Mouse (Mus musculus) layer of hippocampus, adult 18-20 months (tissue): ENCODE measurements around the gene 9930111J21Rik1. TPM values are rescaled to one million over a fixed set of nuclear protein-coding genes. Genes with fewer than 3 reads are reported as not detected.
"Not testable (repeated sequence)": the region's sequence is repeated elsewhere in the genome, so short reads cannot be mapped to it uniquely, and the experiment has no call there.

Experiments used
- DNase-seq, 2 experiments: peaks; one replicate each; pipeline ENCODE4 v3.0.0; 2022; ENCODE audit warnings: low spot score in 2 of 2
- long read RNA-seq: library from polyadenylated mRNA; stranded (forward); transcript quantifications from one replicate; pipeline ENCODE4 v2.0.0, GENCODE M21; 2021
- total RNA-seq, 2 experiments: library from RNA; stranded (reverse); gene quantifications; 2 replicates each; pipeline ENCODE4 v1.2.3; 2021

The 9930111J21Rik1 gene
- under 1 TPM; 0.96 to 0.99 TPM for total RNA-seq
- long read RNA-seq, result 0 reads

GRCm38 (mm10) chr11:48979251-48979650, at the start of gene 9930111J21Rik1:
9930111J21Rik1 (minus strand) TSS chr11:48979398.
- not testable (repeated sequence) for DNase-seq

DNA sequence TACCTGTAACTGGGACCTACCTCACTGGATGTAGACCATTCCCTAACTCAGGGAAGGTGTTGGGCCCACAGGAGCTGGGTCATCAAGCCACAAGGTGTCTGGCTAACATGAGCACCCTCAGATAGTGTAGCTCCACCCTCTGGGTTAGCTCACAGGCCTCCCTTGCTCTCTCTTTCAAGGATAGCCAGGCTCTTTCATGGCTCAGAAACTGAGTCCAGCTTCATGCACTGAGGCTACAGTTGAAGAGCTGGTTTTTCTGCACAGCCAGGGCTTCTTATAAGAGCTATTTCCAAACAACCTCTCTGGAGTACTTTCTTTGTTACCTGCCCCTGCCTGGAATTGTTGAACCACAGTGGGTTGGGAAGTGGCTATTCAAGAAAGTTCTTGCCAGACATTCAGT, 32.9 kb upstream of the 9930111J21Rik1 start:
- not testable (repeated sequence) for DNase-seq

DNA sequence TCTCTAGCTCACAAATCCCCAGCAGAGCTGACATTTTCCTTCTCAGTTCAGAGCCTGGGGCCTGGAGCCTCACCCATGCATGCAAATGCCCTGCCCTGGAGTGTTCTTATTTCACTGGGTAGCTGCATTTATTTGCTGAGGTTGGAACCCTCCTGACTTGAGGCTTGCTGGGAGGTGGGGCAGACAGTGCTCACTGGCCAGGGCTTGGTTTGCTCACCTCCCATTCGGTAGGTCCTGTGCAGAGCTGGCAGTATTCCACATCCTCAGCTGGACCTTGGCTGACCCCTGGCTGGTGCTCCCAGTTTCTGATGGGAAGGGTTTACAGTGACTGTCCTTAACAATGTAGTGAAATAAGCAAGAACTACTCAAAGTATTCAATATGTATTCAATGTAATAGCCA, 27.6 kb upstream of the 9930111J21Rik1 start:
- not testable (repeated sequence) for DNase-seq

DNA sequence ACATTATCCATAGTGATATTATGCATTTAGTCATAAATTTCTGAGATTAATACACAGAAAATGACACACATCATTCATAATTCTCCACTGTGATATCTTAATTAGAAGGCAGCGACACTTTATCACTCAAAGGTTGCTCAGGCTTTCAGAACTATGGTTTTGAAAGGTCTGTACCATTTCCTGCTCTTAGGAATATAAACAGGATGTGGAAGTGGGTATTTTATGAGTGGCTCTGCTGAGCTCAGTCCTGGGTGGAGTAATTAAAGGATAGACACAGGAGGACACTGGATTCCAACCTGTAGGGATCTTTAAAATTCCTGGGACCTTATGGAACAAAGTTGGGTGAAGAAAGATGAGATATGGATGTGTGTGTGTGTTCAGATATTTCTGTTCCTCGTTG, 27.1 kb upstream of the 9930111J21Rik1 start:
- DNase-seq, result not testable (repeated sequence)

DNA sequence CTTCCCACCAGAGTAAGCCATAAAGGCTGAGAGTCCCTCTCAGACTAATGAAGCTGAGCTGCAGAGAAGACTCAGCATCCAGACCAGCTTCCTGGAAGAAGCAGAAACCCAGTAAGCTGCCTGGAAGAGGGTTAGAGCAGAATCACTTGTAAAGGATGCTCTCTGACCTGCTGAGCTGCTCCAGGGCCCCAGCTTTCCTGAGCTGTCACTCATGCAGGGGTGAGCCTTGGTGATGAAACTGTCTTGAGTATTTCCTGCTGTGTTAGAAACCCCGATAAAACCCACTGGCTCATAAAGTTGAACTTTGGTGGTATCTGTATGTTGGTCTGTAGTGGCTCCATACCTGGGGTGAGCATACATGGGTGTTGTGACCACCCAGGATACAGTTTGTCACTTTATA, 21.2 kb upstream of the 9930111J21Rik1 start:
- not testable (repeated sequence) for DNase-seq

GRCm38 (mm10) chr11:48994018-48994417, 14.8 kb upstream of the 9930111J21Rik1 start, which contains the start of gene Tgtp1:
Tgtp1 (minus strand) TSS chr11:48994172.
- not testable (repeated sequence) for DNase-seq

DNA sequence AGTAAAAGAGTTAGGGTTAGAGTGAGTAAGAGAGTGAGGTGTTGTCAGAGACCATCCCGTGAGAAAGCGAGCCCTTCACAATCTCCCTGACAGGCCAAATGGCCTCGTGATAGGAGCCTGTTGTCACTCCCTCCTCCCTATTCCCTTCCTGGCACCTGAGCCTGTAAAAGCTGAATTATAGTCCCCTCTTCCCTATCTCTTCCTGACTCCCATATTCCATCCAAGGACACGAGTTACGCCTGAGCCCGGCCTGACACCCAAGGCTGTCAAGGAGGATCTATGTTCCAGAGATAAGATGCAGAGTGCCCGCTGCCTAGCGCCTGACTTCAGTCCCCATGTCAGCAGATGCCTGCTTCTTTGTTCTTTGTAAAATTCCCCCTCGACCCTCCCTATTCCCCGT, 14.1 kb upstream of the 9930111J21Rik1 start:
- not testable (repeated sequence) for DNase-seq

DNA sequence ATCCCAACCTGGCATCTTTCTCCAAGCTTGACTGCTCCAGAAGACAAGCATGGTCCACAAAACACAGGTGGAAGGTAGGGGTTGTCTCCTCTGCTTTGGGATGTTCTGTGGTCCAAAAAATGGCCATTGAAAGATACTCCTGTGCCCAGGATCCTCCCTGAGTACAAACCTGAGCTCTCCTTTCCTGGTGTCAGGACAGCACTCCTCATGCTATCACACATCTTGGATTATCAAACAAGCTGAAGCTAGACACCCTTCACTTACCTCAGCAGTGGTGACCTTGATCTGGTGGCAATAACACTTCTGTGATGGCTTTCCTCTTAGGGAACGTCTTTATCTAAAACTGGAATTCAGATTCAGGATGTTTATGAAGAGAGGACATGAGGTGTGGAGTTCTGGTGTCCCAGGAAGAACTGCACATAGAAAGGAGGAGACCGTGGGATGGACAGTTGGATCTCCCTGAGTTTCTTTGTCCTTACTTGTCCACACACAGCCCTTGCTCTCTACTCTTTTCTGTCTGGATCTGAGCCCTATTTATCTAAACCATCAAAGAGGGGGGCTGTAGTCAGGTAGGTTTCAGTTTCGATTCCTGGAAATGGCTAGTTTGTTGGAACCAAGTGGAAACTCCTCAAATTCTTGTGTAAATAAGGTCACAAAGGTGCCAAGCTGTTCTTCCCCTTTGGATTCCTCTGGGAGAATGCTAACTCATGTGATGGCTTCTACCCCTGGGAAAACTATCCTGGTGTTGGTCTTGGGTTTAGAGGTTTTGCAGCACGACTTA, 12.7 kb upstream of the 9930111J21Rik1 start, which contains the start of gene Gm12185:
Gene Gm12185 (minus strand): TSS at position 487 of the 781 bp plus-strand sequence.
- DNase-seq, result not testable (repeated sequence)

DNA sequence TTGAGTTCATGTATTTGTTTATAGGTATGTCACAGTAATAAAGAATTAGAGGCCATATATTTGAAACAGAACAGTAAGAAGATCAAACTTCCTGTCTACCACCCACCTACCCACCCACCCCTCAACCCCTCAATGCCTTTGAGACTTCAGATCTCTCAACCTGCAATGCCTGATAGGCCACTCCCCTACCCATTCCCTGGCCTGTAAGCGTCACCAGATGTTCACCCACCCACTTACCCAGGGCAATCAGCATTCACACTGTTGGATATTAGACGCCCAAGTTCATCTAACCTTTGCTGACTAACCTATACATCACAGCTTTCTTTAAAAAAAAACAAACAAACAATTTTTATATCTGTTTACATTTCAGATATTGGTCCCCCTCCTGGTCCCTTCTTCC, 10.8 kb upstream of the 9930111J21Rik1 start:
- not testable (repeated sequence) for DNase-seq

GRCm38 (mm10) chr11:48988219-48988618, 9.0 kb upstream of the 9930111J21Rik1 start:
- DNase-seq, result not testable (repeated sequence)

- DNase-seq, result not testable (repeated sequence)
Measured at GRCm38 (mm10) chr11:48982848-48983247, 3.6 kb upstream of the 9930111J21Rik1 start.

- not testable (repeated sequence) for DNase-seq
Measured at GRCm38 (mm10) chr11:48980052-48980451, 854 bp upstream of the 9930111J21Rik1 start.

DNA sequence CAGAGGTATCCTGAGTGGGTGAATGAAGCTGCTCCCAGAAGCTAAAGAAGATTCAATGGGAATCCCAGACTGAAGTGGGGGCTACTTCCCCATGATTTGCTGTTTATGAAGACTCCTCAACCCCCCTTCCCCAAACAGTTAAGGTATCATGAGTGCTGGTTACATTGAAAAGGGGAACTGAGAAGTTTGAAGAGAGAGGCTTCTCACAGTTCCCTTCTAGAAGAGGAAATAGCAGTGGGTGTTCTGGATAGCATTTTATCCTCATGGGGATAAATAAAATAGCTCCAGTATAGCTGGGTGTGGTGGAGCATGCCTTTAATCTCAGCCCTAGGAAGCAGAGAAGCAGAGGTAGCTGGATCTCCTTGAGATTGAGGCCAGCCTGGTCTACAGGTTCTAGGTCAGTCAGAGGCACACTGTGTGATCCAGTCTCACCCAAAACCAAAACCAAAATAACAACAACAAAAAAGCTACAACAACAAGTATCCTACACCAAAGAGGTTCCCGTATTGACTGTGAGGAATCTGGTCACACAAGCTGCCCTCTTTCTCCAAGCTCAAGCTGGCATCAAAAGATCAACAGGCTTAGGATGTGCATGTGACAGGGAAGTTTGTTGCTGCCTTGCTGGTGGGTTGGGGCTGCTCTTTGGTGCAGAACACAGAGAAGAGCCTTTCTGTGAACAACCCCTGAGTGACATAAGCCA, 808 bp downstream of the 9930111J21Rik1 start, which contains the start of gene Olfr56:
Gene Olfr56 (plus strand): TSS at position 650 of the 700 bp plus-strand sequence.
- DNase-seq, result not testable (repeated sequence)

GRCm38 (mm10) chr11:48974686-48975085, 4.5 kb downstream of the 9930111J21Rik1 start:
- not testable (repeated sequence) for DNase-seq

- DNase-seq, result not testable (repeated sequence)
Measured at GRCm38 (mm10) chr11:48946090-48946489, 33.1 kb downstream of the 9930111J21Rik1 start, which contains the start of gene Psme2b. Psme2b (minus strand) TSS chr11:48946190.

GRCm38 (mm10) chr11:48939286-48939685, 39.9 kb downstream of the 9930111J21Rik1 start:
- DNase-seq, result not testable (repeated sequence)

DNA sequence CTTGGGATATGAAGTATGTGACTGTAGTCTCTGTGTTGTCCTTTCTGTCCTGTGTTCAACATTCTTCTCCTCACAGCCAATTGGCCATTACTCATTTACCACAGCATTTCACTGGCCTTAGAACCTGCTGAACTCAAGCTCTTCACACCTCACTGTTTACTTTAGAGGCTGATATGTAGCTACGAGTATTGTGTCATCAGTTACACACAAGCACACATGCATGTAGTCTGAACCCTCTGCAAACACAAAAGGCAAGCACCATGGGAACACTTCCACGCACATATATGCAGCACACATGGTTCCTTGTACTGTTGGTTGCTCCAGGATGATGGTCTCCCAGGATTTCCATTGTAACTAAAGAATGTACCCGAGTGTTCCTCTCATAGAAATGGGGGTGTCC, 43.9 kb downstream of the 9930111J21Rik1 start:
- not testable (repeated sequence) for DNase-seq

- not testable (repeated sequence) for DNase-seq
Measured at GRCm38 (mm10) chr11:48933923-48934322, 45.3 kb downstream of the 9930111J21Rik1 start.

- not testable (repeated sequence) for DNase-seq
Measured at GRCm38 (mm10) chr11:48933422-48933821, 45.8 kb downstream of the 9930111J21Rik1 start.

- not testable (repeated sequence) for DNase-seq
Measured at GRCm38 (mm10) chr11:48928068-48928467, 51.1 kb downstream of the 9930111J21Rik1 start.

GRCm38 (mm10) chr11:48926437-48926836, 52.8 kb downstream of the 9930111J21Rik1 start:
- not testable (repeated sequence) for DNase-seq

GRCm38 (mm10) chr11:48923818-48924217, 55.4 kb downstream of the 9930111J21Rik1 start:
- not testable (repeated sequence) for DNase-seq
